Mouse (Mus musculus): ENCODE data around the gene Rbm19. TPM values are rescaled to one million over a fixed set of nuclear protein-coding genes. Genes with fewer than 3 reads are reported as not detected.

Rbm19 gene
- polyA plus RNA-seq, 1 experiment from 2014 or later: 17.7 TPM

DNA sequence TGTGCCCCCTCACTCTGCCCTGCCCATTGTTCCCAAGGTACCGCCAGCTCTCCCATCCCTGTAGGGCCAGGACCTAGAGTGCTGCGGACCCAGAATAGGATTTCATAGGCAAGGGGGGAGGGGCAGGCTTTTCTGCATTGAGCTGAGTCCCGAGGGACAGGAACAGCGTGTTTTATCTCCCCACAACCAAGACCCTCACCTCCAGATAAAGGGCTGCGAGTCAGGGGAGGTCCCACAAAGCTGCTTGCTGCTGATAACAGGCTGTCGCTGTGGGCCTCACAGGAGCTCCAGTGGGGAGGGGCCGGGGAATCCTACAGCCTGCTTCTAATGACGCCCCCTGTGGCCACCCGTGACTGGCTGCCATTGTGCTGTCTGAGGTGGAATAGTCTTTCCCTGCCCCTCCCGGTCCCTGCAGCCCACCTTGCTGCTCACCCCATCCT, 20.0 kb downstream of the Rbm19 start:
- Histone ChIP-seq H3K4me3 (replicated peaks; ENCODE audit: low read depth, low read length) (no peak overlapping the region), H3K4me2 (ENCODE audit: low read length) (no peak overlapping the region), H3K4me1 (replicated peaks; ENCODE audit: insufficient read depth, low read length) (no peaks in the 10 kb centered on the region), H3K9me3 (replicated peaks; ENCODE audit: low read length) (no peaks in the 10 kb centered on the region), H3K9ac (ENCODE audit: low read depth, low read length) (no peak overlapping the region), H3K27ac (no peak overlapping the region), H3K36me3 (ENCODE audit: insufficient read depth, low read length) (peaks cover 5% of the 10 kb centered on the region), H3K27me3 (ENCODE audit: insufficient read depth, low read length) (no peaks in the 10 kb centered on the region)
- no peak for TF ChIP-seq CTCF (IDR thresholded peaks at IDR 0.05; ENCODE audit: low read depth)
- DNase-seq (ENCODE audit: low spot score) (no peak), ATAC-seq (replicated peaks; ENCODE audit: low FRiP score, low read depth) (no peak)
- 62% methylated on average over 10 of the region's 10 CpGs for WGBS

GRCm38 (mm10) chr5:120137038-120137437, 20.8 kb downstream of the Rbm19 start:
- peaks cover 12% of the 10 kb centered on the region for H3K36me3 ChIP-seq (ENCODE audit: insufficient read depth, low read length)
- H3K27ac ChIP-seq: no peak overlapping the region
- WGBS: 97% methylated on average over 5 of the region's 5 CpGs
- H3K27me3 ChIP-seq (ENCODE audit: insufficient read depth, low read length): no peaks in the 10 kb centered on the region
- ATAC-seq (replicated peaks; ENCODE audit: low FRiP score, low read depth) (no peak), DNase-seq (ENCODE audit: low spot score) (no peak)
- no peak for TF ChIP-seq CTCF (IDR thresholded peaks at IDR 0.05; ENCODE audit: low read depth)
- no peak overlapping the region for H3K4me2 ChIP-seq (ENCODE audit: low read length)
- H3K4me1 ChIP-seq (replicated peaks; ENCODE audit: insufficient read depth, low read length): no peaks in the 10 kb centered on the region
- no peak overlapping the region for H3K9ac ChIP-seq (ENCODE audit: low read depth, low read length)
- H3K9me3 ChIP-seq (replicated peaks; ENCODE audit: low read length): no peaks in the 10 kb centered on the region
- H3K4me3 ChIP-seq (replicated peaks; ENCODE audit: low read depth, low read length): no peak overlapping the region

DNA sequence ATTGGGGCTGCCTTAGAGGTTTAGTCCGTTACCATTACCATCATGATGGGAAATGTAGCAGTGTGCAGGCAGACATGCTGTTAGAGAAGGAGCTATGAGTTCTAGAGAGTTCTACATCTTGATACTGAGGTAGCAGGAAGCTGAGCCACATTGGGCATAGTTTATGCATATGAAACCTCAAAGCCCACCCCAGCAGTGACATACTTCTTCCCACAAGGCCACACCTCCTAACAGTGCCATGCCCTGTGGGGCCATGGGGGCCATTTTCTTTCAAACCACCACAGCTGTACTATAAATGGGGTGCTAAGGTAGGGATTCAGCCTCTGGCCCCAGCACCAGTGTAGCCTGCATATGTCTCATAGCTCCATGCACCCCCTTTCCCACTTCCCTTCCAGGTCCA, 21.6 kb downstream of the Rbm19 start:
- 91% methylated on average over 1 of the region's 1 CpGs for WGBS
- Histone ChIP-seq H3K27ac (no peak overlapping the region), H3K9me3 (replicated peaks; ENCODE audit: low read length) (no peaks in the 10 kb centered on the region), H3K4me2 (ENCODE audit: low read length) (no peak overlapping the region), H3K4me3 (replicated peaks; ENCODE audit: low read depth, low read length) (no peak overlapping the region), H3K36me3 (ENCODE audit: insufficient read depth, low read length) (peaks cover 10% of the 10 kb centered on the region), H3K4me1 (replicated peaks; ENCODE audit: insufficient read depth, low read length) (no peaks in the 10 kb centered on the region), H3K9ac (ENCODE audit: low read depth, low read length) (no peak overlapping the region), H3K27me3 (ENCODE audit: insufficient read depth, low read length) (no peaks in the 10 kb centered on the region)
- ATAC-seq (replicated peaks; ENCODE audit: low FRiP score, low read depth) (no peak), DNase-seq (ENCODE audit: low spot score) (no peak)
- TF ChIP-seq CTCF (IDR thresholded peaks at IDR 0.05; ENCODE audit: low read depth): no peak

DNA sequence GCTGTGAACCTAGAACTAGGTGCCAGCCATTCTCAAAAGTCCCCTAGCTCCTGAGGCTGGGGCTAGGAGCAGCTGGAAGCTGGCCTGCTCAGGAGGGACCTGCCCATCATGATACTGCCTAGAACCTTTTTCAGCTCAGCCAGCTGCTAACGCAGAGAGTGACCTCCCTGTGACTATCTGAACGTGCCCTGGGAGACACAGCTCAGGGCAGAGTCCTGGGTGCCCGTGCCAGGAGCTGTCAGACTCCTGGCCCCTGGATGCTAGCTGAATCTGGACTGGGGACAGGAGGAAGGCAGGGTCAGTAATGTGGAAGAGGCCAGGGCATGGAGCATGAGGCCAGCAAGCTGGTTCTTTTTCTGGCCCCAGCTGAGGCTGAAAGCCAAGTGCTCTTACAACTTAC, 22.1 kb downstream of the Rbm19 start:
- no peak for TF ChIP-seq CTCF (IDR thresholded peaks at IDR 0.05; ENCODE audit: low read depth)
- Histone ChIP-seq H3K27ac (no peak overlapping the region), H3K9ac (ENCODE audit: low read depth, low read length) (no peak overlapping the region), H3K4me3 (replicated peaks; ENCODE audit: low read depth, low read length) (no peak overlapping the region), H3K36me3 (ENCODE audit: insufficient read depth, low read length) (peaks cover 8% of the 10 kb centered on the region), H3K4me2 (ENCODE audit: low read length) (no peak overlapping the region), H3K27me3 (ENCODE audit: insufficient read depth, low read length) (no peaks in the 10 kb centered on the region), H3K9me3 (replicated peaks; ENCODE audit: low read length) (no peaks in the 10 kb centered on the region), H3K4me1 (replicated peaks; ENCODE audit: insufficient read depth, low read length) (no peaks in the 10 kb centered on the region)
- DNase-seq (ENCODE audit: low spot score): no peak
- no peak for ATAC-seq (replicated peaks; ENCODE audit: low FRiP score, low read depth)
- WGBS: 81% methylated on average over 3 of the region's 3 CpGs

- Histone ChIP-seq H3K27ac (no peak overlapping the region), H3K4me3 (replicated peaks; ENCODE audit: low read depth, low read length) (no peak overlapping the region), H3K27me3 (ENCODE audit: insufficient read depth, low read length) (no peaks in the 10 kb centered on the region), H3K36me3 (ENCODE audit: insufficient read depth, low read length) (peaks cover 10% of the 10 kb centered on the region), H3K4me2 (ENCODE audit: low read length) (no peak overlapping the region), H3K9ac (ENCODE audit: low read depth, low read length) (no peak overlapping the region), H3K9me3 (replicated peaks; ENCODE audit: low read length) (no peaks in the 10 kb centered on the region), H3K4me1 (replicated peaks; ENCODE audit: insufficient read depth, low read length) (no peaks in the 10 kb centered on the region)
- DNase-seq (ENCODE audit: low spot score): peak; percentile 32
- no peak for TF ChIP-seq CTCF (IDR thresholded peaks at IDR 0.05; ENCODE audit: low read depth)
- 58% methylated on average over 8 of the region's 8 CpGs for WGBS
- peak; percentile 44; the same call in 1 of the 2 replicates for ATAC-seq (replicated peaks; ENCODE audit: low FRiP score, low read depth)
These were observed 23.0 kb downstream of the Rbm19 start for GRCm38 (mm10) chr5:120139224-120139623.

DNA sequence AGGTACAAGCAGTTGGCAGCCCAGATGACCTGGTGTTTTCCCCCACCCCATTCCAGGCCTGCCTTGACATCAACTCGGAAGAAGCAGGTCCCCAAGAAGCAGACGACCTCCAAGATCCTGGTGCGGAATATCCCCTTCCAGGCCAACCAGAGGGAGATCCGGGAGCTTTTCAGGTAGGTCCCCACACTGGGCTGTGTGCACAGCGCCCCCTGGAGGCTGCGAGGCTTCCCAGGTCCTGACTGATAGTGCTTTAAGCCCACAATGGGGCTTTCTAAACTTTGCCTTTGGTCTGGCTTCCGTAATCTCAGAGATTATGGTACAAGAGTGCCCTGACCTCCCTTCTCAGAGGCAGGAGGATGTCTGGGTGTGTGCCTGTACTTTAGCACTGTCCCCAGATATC, 27.7 kb downstream of the Rbm19 start:
- Histone ChIP-seq H3K4me1 (replicated peaks; ENCODE audit: insufficient read depth, low read length) (no peaks in the 10 kb centered on the region), H3K27me3 (ENCODE audit: insufficient read depth, low read length) (no peaks in the 10 kb centered on the region), H3K9ac (ENCODE audit: low read depth, low read length) (no peak overlapping the region), H3K27ac (no peak overlapping the region), H3K4me3 (replicated peaks; ENCODE audit: low read depth, low read length) (no peak overlapping the region), H3K4me2 (ENCODE audit: low read length) (no peak overlapping the region), H3K9me3 (replicated peaks; ENCODE audit: low read length) (no peaks in the 10 kb centered on the region), H3K36me3 (ENCODE audit: insufficient read depth, low read length) (peaks cover 18% of the 10 kb centered on the region)
- DNase-seq (ENCODE audit: low spot score) (no peak), ATAC-seq (replicated peaks; ENCODE audit: low FRiP score, low read depth) (no peak)
- TF ChIP-seq CTCF (IDR thresholded peaks at IDR 0.05; ENCODE audit: low read depth): peak; percentile 58
- WGBS: 68% methylated on average over 7 of the region's 7 CpGs

- H3K36me3 ChIP-seq (ENCODE audit: insufficient read depth, low read length): peaks cover 18% of the 10 kb centered on the region
- ATAC-seq (replicated peaks; ENCODE audit: low FRiP score, low read depth) (no peak), DNase-seq (ENCODE audit: low spot score) (no peak)
- no peaks in the 10 kb centered on the region for H3K27me3 ChIP-seq (ENCODE audit: insufficient read depth, low read length)
- TF ChIP-seq CTCF (IDR thresholded peaks at IDR 0.05; ENCODE audit: low read depth): no peak
- WGBS: 75% methylated on average over 19 of the region's 19 CpGs
- no peak overlapping the region for H3K27ac ChIP-seq
- H3K4me1 ChIP-seq (replicated peaks; ENCODE audit: insufficient read depth, low read length): no peaks in the 10 kb centered on the region
- no peak overlapping the region for H3K9ac ChIP-seq (ENCODE audit: low read depth, low read length)
- no peak overlapping the region for H3K4me3 ChIP-seq (replicated peaks; ENCODE audit: low read depth, low read length)
- H3K9me3 ChIP-seq (replicated peaks; ENCODE audit: low read length): no peaks in the 10 kb centered on the region
- H3K4me2 ChIP-seq (ENCODE audit: low read length): no peak overlapping the region
These were observed 29.2 kb downstream of the Rbm19 start for GRCm38 (mm10) chr5:120145371-120146050.
